Mouse (Mus musculus) neutrophil, adult 65 days (primary cell): ENCODE results near the gene Gm16442. TPM values are rescaled to one million over a fixed set of nuclear protein-coding genes. Genes with fewer than 3 reads are reported as not detected.

Experiments used
- total RNA-seq: library from RNA; stranded (reverse); gene quantifications from 2 replicates; pipeline ENCODE4 v1.2.4, GENCODE M21; 2023

The Gm16442 gene
- total RNA-seq: not detected in 2 replicates

GRCm38 (mm10) chr7:20122479-20122878 lies at the start of gene Gm16442:
Gm16442 (minus strand) TSS chr7:20122579.

GRCm38 (mm10) chr7:20168277-20168676 lies 45.9 kb upstream of the Gm16442 start, which contains the start of gene Vmn1r94:
Vmn1r94 (minus strand) TSS chr7:20168377.

GRCm38 (mm10) chr7:20138988-20139387 lies 16.6 kb upstream of the Gm16442 start, which contains the start of gene Vmn1r93:
Vmn1r93 (minus strand) TSS chr7:20139088.

GRCm38 (mm10) chr7:20099380-20099779 lies 23.0 kb downstream of the Gm16442 start, which contains the start of gene Vmn1r91:
Vmn1r91 (plus strand) TSS chr7:20099680.

Other genes starting within 250 kb of the Gm16442 start
- 0.23 TPM in 1 of 2 replicates, not detected in the other for gene Ceacam19, start 234.6 kb downstream of the Gm16442 start, total RNA-seq
- 6.7 and 9.0 TPM in 2 replicates for gene Pvr, start 201.4 kb downstream of the Gm16442 start, total RNA-seq
- not detected in 2 replicates for gene Igsf23, start 171.8 kb downstream of the Gm16442 start, total RNA-seq
- not detected in 2 replicates for gene Ceacam20, start 157.2 kb downstream of the Gm16442 start, total RNA-seq
- not detected in 2 replicates for gene Nlrp9b, start 131.1 kb downstream of the Gm16442 start, total RNA-seq
- gene Vmn1r91, start 22.9 kb downstream of the Gm16442 start, total RNA-seq: not detected in 2 replicates
- gene Vmn1r93, start 16.5 kb upstream of the Gm16442 start, total RNA-seq: not detected in 2 replicates
- not detected in 2 replicates for gene Vmn1r94, start 45.8 kb upstream of the Gm16442 start, total RNA-seq
- gene Vmn1r95, start 71.1 kb upstream of the Gm16442 start, total RNA-seq: not detected in 2 replicates
- not detected in 2 replicates for gene Gm6164, start 83.0 kb upstream of the Gm16442 start, total RNA-seq
- not detected in 2 replicates for gene Gm4498, start 111.2 kb upstream of the Gm16442 start, total RNA-seq
- not detected in 2 replicates for gene Gm5890, start 140.3 kb upstream of the Gm16442 start, total RNA-seq
- not detected in 2 replicates for gene Gm4133, start 211.5 kb upstream of the Gm16442 start, total RNA-seq